Mouse (Mus musculus): ENCODE measurements around the gene Fgfr2.

DNA sequence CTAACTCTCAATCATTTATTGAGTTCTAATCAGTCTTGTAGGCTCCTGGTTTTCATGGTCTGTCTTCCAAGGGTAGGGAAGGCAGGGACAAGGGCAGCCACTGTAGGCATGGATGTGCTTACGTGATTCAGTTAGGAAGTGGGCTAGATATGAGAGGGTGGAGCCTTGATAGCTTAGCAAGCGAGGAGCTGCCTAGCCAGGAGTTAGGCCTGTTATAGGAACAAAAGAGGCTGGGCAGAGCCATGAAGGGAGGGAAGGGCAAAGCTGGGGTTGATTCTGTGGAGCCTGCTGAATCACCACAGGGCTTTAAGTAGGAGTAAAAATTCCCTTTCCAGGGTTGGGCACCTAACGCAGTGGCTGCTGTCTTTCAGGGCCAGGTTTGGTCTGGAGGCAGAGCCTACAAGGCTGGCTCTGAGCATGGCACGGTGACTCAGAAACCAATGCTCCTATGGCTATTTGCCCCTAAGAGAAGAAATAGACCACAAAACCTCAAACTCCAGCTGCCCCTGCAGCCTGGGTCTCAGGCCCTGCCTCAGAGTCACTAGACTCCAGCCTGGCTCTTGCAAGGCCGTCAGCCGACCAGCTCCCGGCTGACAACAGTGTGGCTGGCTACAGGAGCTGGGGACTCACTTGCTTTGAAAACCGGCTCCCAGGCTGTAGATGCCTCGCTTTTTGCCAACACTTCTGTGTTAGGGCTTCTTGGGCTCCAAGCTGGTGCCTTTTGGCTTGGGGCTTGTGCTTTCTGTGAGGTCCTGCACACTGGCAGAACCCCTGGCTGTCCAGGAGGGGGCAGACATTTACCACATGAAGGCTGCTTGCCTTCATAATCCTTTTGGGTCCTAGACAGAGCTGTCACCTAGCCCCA is 2449.7 kb downstream of the Fgfr2 start:
- TF ChIP-seq CTCF (IDR thresholded peaks at IDR 0.05; ENCODE audit: control insufficient read depth, insufficient read depth, insufficient read length): peak; percentile 56
- TF ChIP-seq MYOD1 (IDR thresholded peaks at IDR 0.05; ENCODE audit: control insufficient read depth, insufficient read length, low read depth): peak; percentile 60
- no peak for TF ChIP-seq USF1 (IDR thresholded peaks at IDR 0.05; ENCODE audit: low read depth)
- TF ChIP-seq MYOG (IDR thresholded peaks at IDR 0.05; ENCODE audit: control insufficient read depth, extremely low read depth, insufficient read length): no peak
- TF ChIP-seq CEBPB (IDR thresholded peaks at IDR 0.05; ENCODE audit: low read depth): no peak
